Mouse (Mus musculus) leukemia stem cell, adult 10-12 weeks (primary cell): Measurements from ENCODE around the gene Gm12216. TPM values are rescaled to one million over a fixed set of nuclear protein-coding genes. Genes with fewer than 3 reads are reported as not detected.

Source experiments
- polyA plus RNA-seq: library from polyadenylated mRNA; stranded (reverse); fragments of >175 nt; gene quantifications from 2 replicates; pipeline ENCODE4 v1.2.3, GENCODE M21; 2012; ENCODE audit warnings: low replicate concordance

Gm12216 gene
- 0.54 and 0.59 TPM in 2 replicates for polyA plus RNA-seq

GRCm38 (mm10) chr11:53858761-53859580, at the start of gene Gm12216:
Gene Gm12216, minus strand, starts transcription at chr11:53859256.

DNA sequence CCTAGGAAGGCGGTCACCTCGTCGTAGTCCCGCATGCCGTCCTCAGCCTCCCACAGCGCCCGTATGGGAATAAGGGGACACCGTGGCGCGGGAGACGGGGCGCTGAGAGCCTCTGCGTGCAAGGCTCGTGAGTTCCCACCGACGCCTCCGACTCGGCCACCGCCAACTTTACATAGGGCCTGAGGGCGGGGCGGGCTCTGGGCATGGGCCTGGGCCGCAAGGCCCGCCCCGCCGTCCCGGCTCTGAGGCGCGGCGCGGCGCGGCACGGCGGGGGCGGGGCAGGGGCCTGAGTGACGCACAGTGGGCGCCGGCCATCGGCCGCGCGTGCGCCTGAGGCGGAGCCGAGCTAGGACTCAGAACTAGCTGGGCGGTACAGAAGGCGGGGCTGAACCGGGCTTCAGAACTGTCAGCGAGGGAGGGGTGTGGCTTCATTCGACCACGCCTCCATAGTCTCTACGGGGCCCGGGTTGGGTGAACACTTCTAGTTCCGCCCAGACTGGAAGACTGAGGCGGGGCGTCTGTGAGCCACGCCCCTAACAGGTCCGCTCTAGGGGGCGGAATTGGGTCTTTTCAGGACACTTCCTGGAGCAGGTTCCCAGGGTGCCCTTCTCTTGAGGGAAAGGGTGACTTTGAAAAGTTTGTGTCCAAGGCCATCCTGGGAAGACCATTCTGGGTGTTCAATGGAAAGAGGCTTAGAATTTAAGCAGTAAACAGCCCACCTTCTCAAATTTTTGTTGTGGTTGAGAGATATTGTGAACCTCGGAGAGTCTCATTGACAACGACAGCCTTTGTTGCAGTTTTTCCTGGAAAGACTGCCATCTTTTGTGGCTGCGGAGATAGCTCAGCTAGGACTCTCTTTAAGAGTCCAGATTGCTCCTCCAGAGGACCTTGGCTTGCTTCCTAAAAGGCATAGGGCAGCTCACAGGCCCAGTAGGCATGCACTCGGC, 32.7 kb upstream of the Gm12216 start, which contains the start of gene Slc22a5:
Slc22a5 (minus strand) TSS at position 156 of the 947 bp plus-strand sequence.

DNA sequence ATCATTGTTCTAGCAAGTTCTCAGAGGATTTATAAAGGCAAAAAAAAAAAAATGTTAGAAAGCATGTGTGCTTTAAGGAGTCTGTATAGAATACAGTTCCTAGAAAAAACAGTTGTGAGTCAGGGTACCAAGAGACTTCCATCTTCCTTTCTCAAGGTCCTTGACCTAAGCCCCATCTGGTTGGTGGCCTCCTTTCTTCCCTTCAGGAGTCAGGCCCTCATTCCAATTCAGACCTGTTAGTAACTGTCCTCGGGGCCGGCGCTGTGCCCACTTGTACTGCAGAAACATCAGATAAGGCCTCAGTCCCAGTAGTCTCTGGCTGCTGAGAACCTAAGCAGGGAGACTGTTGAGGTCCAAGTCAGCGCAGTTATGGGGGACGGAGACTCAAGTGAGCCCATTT, 86.0 kb downstream of the Gm12216 start, which contains the start of gene Gm17334:
Gm17334 (minus strand) TSS at position 101 of the 400 bp plus-strand sequence.

GRCm38 (mm10) chr11:53769760-53770124, 89.3 kb downstream of the Gm12216 start, which contains the start of gene Irf1:
Gene Irf1, plus strand, starts transcription at chr11:53770014.

Other genes with a start within 250 kb of the Gm12216 start
- not detected in 2 replicates for gene Il4, start 240.6 kb downstream of the Gm12216 start, polyA plus RNA-seq
- gene Il13, start 224.6 kb downstream of the Gm12216 start, polyA plus RNA-seq: not detected in 2 replicates
- 6.2 and 10.7 TPM in 2 replicates for gene Rad50, start 151.9 kb downstream of the Gm12216 start, polyA plus RNA-seq
- not detected in 2 replicates for gene Il5, start 138.5 kb downstream of the Gm12216 start, polyA plus RNA-seq
- 4.8 and 5.7 TPM in 2 replicates for gene Irf1, start 89.2 kb downstream of the Gm12216 start, polyA plus RNA-seq
- not detected in 2 replicates for gene Gm17334, start 86.1 kb downstream of the Gm12216 start, polyA plus RNA-seq
- gene Slc22a5, start 32.4 kb upstream of the Gm12216 start, polyA plus RNA-seq: 6.1 and 7.1 TPM in 2 replicates
- 3.1 TPM in 2 replicates for gene Slc22a21, start 121.1 kb upstream of the Gm12216 start, polyA plus RNA-seq
- 10.3 and 16.7 TPM in 2 replicates for gene Slc22a4, start 168.8 kb upstream of the Gm12216 start, polyA plus RNA-seq
- gene Pdlim4, start 209.8 kb upstream of the Gm12216 start, polyA plus RNA-seq: 3.8 and 4.9 TPM in 2 replicates
- gene P4ha2, start 240.8 kb upstream of the Gm12216 start, polyA plus RNA-seq: 0.07 and 0.38 TPM in 2 replicates